Mouse (Mus musculus) adrenal gland, postnatal 0 days (tissue): ENCODE results near the gene Gm17783. TPM values are rescaled to one million over a fixed set of nuclear protein-coding genes. Genes with fewer than 3 reads are reported as not detected.

Source experiments
- polyA plus RNA-seq: library from polyadenylated mRNA; unstranded; fragments of >200 nt; fragmentation: Nextera tagmentation; extraction: Ambion mirVana; gene quantifications from 2 replicates; pipeline ENCODE4 v1.2.1, GENCODE M21; 2015

Gene Gm17783
- polyA plus RNA-seq = 0.21 and 0.24 TPM in 2 replicates

DNA sequence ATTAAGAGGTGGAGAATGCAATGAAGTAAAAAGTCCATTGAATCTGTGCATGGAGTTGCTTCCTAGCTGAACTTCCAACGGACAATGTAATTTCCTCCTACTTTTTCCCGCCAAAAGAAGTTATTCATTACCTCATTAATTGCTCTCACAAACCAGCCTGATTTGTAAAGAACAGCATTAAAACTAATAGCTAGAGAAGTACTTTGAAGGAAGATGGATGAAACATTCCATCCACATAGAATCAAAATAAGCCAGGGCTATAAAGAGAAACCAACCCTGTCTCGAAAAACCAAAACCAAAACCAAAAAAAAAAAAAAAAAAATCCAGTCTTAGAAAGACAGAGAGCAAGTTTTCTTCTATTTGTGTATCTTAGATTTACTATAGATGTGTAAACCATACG lies at the start of gene Gm17783:
Gm17783 (minus strand) TSS at position 101 of the 400 bp plus-strand sequence.

DNA sequence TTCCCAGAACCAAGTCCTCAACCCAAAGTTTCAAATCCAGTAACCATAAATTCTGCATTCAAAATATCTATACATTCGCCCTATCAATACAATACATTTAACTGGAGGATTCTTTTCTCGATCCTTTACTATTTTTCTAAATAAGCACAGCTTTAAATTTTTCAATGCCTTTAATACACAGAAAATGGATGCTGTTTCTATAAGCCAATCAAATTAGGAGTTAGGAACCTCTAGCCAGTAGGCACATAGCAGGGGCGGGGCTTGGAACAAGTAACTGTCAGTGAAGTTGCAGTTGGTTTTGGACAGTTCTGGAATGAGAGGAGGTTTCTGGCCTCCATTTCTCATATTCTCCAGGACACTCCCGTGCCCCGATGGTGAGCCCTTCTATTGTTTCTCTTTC lies 3.2 kb upstream of the Gm17783 start, which contains the start of gene Slc9c1:
Slc9c1 (plus strand) TSS at position 301 of the 400 bp plus-strand sequence.

DNA sequence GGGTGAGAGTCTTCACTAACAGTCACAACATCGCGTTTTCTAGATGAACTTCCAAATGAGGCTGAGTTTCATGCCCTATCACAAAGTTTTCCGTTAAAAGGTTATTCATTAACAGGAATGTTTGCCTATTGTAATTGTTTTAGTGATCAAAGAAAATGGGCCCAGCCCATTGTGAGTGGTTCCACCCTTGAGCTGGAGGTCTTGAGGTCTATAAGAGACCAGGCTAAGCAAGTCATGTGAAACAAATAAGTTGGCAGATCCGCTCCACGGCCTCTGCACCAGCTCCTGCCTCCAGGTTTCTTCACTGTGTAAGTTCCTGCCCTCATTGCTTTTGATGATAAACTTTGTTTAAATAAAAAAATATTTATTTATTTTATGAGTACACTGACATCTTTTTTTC lies 38.9 kb downstream of the Gm17783 start, which contains the start of gene Gm609:
Gm609 (minus strand) TSS at position 43 of the 400 bp plus-strand sequence.

Other genes with a start within 250 kb of the Gm17783 start
- gene Cd200, start 123.0 kb downstream of the Gm17783 start, polyA plus RNA-seq = 169 and 332 TPM in 2 replicates
- 0.10 TPM in 1 of 2 replicates, not detected in the other for gene Gm609, start 39.1 kb downstream of the Gm17783 start, polyA plus RNA-seq
- gene Slc9c1, start 3.3 kb upstream of the Gm17783 start, polyA plus RNA-seq = not detected in 2 replicates
- gene Gcsam, start 78.3 kb upstream of the Gm17783 start, polyA plus RNA-seq = 0.41 and 0.69 TPM in 2 replicates
- 0.08 and 0.16 TPM in 2 replicates for gene BC016579, start 122.0 kb upstream of the Gm17783 start, polyA plus RNA-seq
- gene Tmprss7, start 161.6 kb upstream of the Gm17783 start, polyA plus RNA-seq = 0.10 and 0.25 TPM in 2 replicates
- 42.8 and 105 TPM in 2 replicates for gene Tagln3, start 192.6 kb upstream of the Gm17783 start, polyA plus RNA-seq
- gene Abhd10, start 210.9 kb upstream of the Gm17783 start, polyA plus RNA-seq = 35.5 and 49.3 TPM in 2 replicates